Mouse (Mus musculus) fat pad, adult 2 months (tissue): ENCODE data around the gene Sh3bgrl3.
"Not testable (repeated sequence)": the region's sequence is repeated elsewhere in the genome, so short reads cannot be mapped to it uniquely, and the experiment has no call there.

Experiments
- DNase-seq: peaks from one replicate; pipeline ENCODE4 v3.0.0-alpha.2; 2011; ENCODE audit warnings: low read depth, low spot score; ENCODE audit errors: extremely low read depth

The Sh3bgrl3 gene

GRCm38 (mm10) chr4:134128221-134128982, at the start of gene Sh3bgrl3:
TSS of gene Sh3bgrl3 (minus strand) at chr4:134128789.
- no peak for DNase-seq

DNA sequence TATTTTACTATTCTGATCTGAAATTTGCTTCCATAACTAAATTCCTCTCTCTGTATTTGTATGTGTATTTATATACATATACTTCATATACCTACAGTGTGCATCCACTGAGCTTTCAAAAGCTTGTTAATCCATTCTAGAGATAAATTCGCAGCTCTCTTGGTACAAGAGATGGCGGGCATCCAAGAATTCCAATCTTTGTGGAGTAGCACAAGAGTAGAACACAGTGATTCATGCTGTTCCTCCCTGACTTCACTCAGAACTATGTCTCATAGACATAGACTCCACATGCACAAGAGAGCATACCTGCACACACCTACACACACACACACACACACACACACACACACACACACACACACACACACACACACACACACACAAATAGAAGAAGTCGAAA, 43.8 kb upstream of the Sh3bgrl3 start:
- no peak for DNase-seq

GRCm38 (mm10) chr4:134166906-134167305, 38.3 kb upstream of the Sh3bgrl3 start:
- no peak for DNase-seq

GRCm38 (mm10) chr4:134165548-134166465, 37.2 kb upstream of the Sh3bgrl3 start:
- no peak for DNase-seq

- no peak for DNase-seq
Observed at GRCm38 (mm10) chr4:134165024-134165423, 36.4 kb upstream of the Sh3bgrl3 start.

DNA sequence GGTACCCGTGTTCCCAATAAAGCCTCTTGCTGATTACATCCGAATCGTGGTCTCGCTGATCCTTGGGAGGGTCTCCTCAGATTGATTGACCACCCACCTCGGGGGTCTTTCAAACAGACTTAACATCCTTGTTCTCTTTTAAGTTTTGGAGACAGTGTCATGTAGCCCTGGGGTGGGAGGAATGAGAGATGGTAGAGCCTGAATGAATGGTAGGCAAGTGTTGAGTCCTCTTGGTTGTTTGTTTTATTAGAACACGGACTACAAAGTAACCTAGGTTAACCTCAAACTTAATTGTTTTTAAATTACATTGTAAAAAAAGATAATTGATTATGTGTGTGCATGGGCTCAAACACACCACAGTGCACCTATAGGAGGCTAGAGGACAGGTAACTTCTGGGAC, 36.0 kb upstream of the Sh3bgrl3 start:
- DNase-seq: no peak

GRCm38 (mm10) chr4:134160071-134160470, 31.5 kb upstream of the Sh3bgrl3 start:
- DNase-seq: not testable (repeated sequence)

GRCm38 (mm10) chr4:134158774-134159173, 30.2 kb upstream of the Sh3bgrl3 start:
- no peak for DNase-seq

DNA sequence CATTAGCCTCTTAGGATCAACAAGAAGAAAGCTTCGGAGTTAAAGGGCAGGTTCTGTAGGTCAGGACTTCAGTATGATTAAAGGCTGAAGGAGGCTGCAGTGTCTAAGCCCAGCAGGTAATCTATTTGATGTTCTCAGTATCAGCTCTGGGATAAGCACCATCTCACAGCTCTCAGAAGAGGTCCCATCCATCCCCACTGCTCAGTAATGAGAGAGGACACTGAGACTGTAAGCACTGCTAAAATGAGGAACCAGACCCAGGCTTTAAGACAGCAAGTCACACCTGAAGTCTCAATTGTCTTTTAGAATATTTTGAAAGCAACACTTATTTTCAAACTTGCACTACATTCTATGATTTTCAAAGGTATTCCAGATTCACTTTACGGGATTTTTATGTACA, 29.0 kb upstream of the Sh3bgrl3 start:
- no peak for DNase-seq

DNA sequence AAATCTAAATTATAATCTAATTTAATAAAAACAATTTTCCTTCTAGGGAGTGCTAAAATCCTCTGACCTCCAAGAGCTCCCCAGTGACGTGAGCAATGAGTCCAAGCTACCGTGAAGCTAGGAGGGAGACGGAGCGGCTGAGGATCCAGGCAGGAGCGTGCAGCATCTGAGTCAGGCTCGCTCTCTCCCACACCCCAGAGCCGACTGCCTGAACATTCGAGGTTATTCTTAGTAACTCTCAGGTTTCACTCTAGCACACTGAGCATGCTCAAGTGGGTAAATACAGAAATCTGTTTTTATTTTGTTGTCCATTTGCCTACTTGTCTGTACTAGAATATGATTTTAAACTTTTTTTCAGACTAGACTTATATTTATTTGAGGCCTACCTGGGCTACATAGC, 28.2 kb upstream of the Sh3bgrl3 start:
- DNase-seq: no peak

DNA sequence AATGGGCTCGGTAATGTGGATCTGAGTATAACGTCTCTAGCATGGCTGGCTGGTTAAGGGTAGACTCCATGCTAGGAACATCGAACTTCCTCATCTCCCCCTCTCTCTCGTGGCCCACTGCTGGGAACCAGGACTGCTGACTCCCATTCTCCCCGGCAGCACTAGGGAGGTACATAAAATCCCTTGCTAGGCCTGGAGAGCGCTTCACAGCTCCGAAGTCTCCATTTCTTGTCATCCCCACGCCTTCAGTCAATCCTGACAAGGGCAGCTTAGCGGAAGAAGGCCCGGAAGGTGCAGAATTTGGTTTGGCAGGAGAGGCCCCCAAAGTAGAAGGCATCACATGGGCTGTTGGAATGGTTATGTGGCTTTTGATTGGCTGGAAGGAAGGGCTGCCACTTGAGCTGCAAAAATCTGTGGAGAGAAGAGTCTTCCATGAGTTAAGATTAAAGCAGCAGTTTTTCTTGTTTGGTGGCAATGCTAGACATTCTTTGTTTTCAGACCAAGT, 27.4 kb upstream of the Sh3bgrl3 start:
- DNase-seq: no peak

DNA sequence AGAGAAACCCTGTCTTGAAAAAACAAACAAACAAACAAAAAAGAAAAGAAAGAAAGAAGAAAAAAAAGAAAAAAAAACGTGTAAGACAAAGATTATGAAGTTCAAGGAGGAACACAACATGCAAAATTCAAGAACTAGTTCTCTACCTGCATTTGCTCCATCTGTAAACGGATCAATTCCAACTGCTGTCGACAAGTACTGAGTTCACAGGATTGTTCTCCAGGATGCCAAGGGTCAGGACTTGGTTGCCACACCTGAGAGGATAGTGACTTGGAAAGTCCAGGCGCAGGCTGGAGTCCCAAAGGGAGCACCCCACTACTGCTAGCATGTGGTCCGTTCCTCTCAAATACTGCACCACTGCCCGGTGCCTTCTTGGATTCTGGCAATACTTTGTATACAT, 26.9 kb upstream of the Sh3bgrl3 start:
- no peak for DNase-seq

DNA sequence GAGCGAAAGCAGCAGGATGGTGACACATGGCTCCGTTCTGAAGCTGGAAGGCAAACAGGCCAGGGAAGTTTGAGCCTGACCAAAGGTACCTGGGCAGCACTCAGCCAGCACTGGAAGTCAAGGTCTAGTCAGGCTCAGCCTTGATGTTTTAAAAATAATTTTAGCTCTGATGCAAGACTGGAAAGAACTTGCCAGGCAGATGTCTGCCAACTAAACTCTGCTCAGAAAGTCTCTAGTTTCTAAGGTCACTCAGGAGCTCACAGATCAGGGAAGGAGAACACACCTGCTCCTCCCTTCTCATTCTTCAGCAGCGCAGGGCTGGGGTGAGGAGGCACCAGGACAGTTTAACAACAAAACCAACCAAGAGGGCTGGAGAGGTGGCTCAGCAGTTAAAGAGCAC, 25.8 kb upstream of the Sh3bgrl3 start:
- DNase-seq: no peak

GRCm38 (mm10) chr4:134153656-134154055, 25.1 kb upstream of the Sh3bgrl3 start:
- no peak for DNase-seq

DNA sequence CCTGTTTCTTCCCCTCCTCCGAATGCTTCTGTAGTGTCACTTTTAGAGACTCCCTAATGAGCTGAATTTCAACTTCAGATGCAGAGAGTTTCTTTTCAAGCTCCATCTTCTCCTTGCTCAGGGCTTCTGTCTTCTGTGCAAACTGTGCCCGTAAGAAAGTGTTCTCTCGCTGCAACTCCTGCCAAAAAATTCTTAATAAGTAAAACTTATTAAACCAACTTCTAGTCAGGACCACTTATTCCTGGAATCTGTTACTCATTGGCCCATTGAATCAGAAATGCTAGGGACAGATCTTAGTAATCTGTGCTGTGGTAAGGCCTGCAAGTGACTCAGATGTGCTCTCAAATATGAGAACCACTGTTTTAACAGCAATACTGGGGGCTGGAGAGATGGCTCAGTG, 23.5 kb upstream of the Sh3bgrl3 start:
- DNase-seq: no peak

GRCm38 (mm10) chr4:134149389-134149788, 20.8 kb upstream of the Sh3bgrl3 start:
- DNase-seq: no peak

GRCm38 (mm10) chr4:134144297-134144696, 15.7 kb upstream of the Sh3bgrl3 start:
- DNase-seq: not testable (repeated sequence)

DNA sequence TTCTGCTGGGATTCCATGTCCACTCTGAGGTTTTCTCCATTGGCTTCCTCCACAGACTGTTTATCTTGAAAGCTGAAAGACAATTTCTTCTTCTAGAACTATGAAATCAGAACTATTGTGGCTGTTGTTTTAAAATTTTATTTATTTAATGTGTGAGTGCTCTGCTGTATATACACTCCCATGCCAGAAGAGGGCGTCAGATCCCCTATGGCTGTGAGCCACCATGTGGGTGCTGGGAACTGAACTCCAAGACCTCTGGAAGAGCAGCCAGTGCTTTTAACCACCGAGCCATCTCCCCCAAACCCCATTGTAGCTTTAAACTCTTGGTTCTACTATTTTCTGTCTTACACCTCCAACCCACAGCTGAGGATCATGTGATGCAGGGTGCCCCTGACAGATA, 10.3 kb upstream of the Sh3bgrl3 start:
- no peak for DNase-seq

GRCm38 (mm10) chr4:134136280-134136926, 7.8 kb upstream of the Sh3bgrl3 start:
- DNase-seq: no peak

DNA sequence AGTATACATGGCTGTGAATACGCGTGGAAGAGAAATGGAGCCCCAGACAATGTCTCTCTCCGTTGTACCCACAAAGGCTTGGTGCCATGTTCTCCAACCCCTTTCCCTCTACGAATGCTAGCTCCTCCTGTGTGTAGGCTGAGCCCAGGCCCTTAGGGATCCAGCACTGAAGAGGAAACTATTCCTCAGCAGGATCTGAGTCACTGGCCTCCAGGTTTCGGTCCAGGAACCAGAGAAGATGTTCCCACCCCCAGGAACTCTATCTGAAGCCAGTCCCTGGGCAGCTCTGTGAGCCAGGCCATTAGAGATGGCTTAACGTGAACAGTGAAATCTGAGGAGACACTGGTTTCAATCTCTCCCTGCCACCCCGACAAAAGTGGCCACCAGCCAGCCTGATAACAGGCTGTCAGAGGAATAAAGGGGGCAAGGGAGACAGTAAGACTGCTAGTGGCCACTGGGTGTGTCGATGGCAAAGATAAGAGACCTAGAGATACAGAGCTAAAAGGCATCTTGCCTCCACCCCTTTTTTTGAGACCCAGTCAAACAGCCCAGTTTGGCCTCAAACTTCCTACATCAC, 4.0 kb upstream of the Sh3bgrl3 start:
- no peak for DNase-seq

GRCm38 (mm10) chr4:134132117-134132516, 3.5 kb upstream of the Sh3bgrl3 start:
- no peak for DNase-seq
